Mouse (Mus musculus) small intestine, adult 2 months (tissue): ENCODE measurements around the gene Inhbe.

Experiments
- CTCF ChIP-seq: fragments of 200-500 bp; IDR thresholded peaks from 2 replicates; pipeline ENCODE4 v1.5.1; 2012; ENCODE audit warnings: low read depth, mild to moderate bottlenecking, control low read depth, inconsistent platforms, low read length, moderate library complexity, mixed read lengths; ENCODE audit not compliant: insufficient replicate concordance, insufficient read length; ENCODE audit errors: extremely low read depth
- POLR2A ChIP-seq: fragments of 200-500 bp; IDR thresholded peaks from 2 replicates; pipeline ENCODE4 v1.6.1; 2012; ENCODE audit warnings: low read depth, mild to moderate bottlenecking, control low read depth, inconsistent platforms, low read length, moderate library complexity

- TF ChIP-seq POLR2A, result no peak
- TF ChIP-seq CTCF, result no peak
Measured at GRCm38 (mm10) chr10:127322178-127322577, 32.0 kb downstream of the Inhbe start.
